37 mouse cellular contexts compared by ENCODE assay signal in the genomic region with DNA sequence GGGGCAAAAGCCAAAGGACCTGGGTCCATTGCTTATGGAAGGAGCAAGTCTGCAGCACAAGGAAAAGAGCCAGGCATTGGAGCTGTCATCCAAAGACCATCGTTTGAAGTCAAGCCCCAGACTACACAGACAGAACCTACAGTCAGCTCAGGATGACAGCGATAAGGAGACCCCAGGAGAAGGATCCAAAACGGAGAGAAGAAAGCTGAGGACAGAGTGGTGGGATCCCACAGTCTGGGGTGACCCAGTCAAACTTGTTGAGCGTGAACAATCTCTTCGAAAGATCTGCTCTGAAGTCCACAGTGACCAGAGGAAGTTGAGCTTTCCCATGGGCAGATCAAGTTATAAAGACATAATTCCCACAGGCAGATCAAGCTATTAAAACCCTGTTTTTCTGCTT. TPM values are rescaled to one million over a fixed set of nuclear protein-coding genes. Genes with fewer than 3 reads are reported as not detected.
"Had no signal": no experiment of that assay in that cellular context is flagged by ENCODE, and none has a peak within 500 bp of the region (broad histone marks: within the 10 kb centered on the region; RNA-seq: fewer than 3 reads in every experiment).

No protein-coding gene starts in this region.

- H3K27ac ChIP-seq: limb, embryonic 10.5 days; limb, embryonic 12.5 days; limb, embryonic 13.5 days; limb, embryonic 15.5 days; liver, embryonic 12.5 days; liver, embryonic 13.5 days; liver, embryonic 14.5 days; liver, embryonic 15.5 days; lung, embryonic 15.5 days; macrophage; midbrain, embryonic 10.5 days; midbrain, embryonic 12.5 days; midbrain, embryonic 13.5 days; midbrain, embryonic 15.5 days had no signal

- H3K36me3 ChIP-seq: limb, embryonic 10.5 days; limb, embryonic 12.5 days; limb, embryonic 13.5 days; limb, embryonic 15.5 days; liver, embryonic 12.5 days; liver, embryonic 13.5 days; liver, embryonic 15.5 days; lung, embryonic 15.5 days; midbrain, embryonic 10.5 days; midbrain, embryonic 12.5 days; midbrain, embryonic 13.5 days; midbrain, embryonic 15.5 days had no signal

- H3K4me3 ChIP-seq: limb, embryonic 10.5 days; limb, embryonic 12.5 days; limb, embryonic 13.5 days; limb, embryonic 15.5 days; liver, embryonic 12.5 days; liver, embryonic 13.5 days; liver, embryonic 15.5 days; lung, embryonic 15.5 days; megakaryocyte, embryonic 14.5 days; midbrain, embryonic 10.5 days; midbrain, embryonic 12.5 days; midbrain, embryonic 13.5 days; midbrain, embryonic 15.5 days; myocyte had no signal

- DNase-seq: left cerebral cortex, postnatal 4 days; liver; liver, embryonic 13.5 days; liver, postnatal 0 days; lung, adult 18-20 months; lung, adult 2 months; lung, embryonic 14.5 days; lung, postnatal 10 days; lung, postnatal 14 days; lung, postnatal 36 days; lung, postnatal 4 days had no signal

- H3K9ac ChIP-seq: limb, embryonic 12.5 days; limb, embryonic 13.5 days; limb, embryonic 15.5 days; liver, embryonic 12.5 days; liver, embryonic 13.5 days; liver, embryonic 14.5 days; liver, embryonic 15.5 days; liver, postnatal 0 days; lung, embryonic 14.5 days; lung, embryonic 15.5 days; midbrain, embryonic 12.5 days; midbrain, embryonic 13.5 days; midbrain, embryonic 15.5 days had no signal

- H3K4me2 ChIP-seq: limb, embryonic 12.5 days; limb, embryonic 13.5 days; limb, embryonic 15.5 days; liver, embryonic 11.5 days; liver, embryonic 12.5 days; liver, embryonic 13.5 days; liver, embryonic 15.5 days; lung, embryonic 14.5 days; lung, embryonic 15.5 days; midbrain, embryonic 11.5 days; midbrain, embryonic 12.5 days; midbrain, embryonic 13.5 days; midbrain, embryonic 15.5 days had no signal

- H3K9me3 ChIP-seq: limb, embryonic 10.5 days; limb, embryonic 12.5 days; limb, embryonic 13.5 days; limb, embryonic 15.5 days; liver, embryonic 12.5 days; liver, embryonic 13.5 days; liver, embryonic 15.5 days; lung, embryonic 15.5 days; midbrain, embryonic 10.5 days; midbrain, embryonic 12.5 days; midbrain, embryonic 13.5 days; midbrain, embryonic 15.5 days had no signal

- H3K27me3 ChIP-seq: limb, embryonic 12.5 days; limb, embryonic 13.5 days; limb, embryonic 15.5 days; liver, embryonic 12.5 days; liver, embryonic 13.5 days; liver, embryonic 15.5 days; lung, embryonic 15.5 days; megakaryocyte, embryonic 14.5 days; midbrain, embryonic 12.5 days; midbrain, embryonic 13.5 days; midbrain, embryonic 15.5 days had no signal

- H3K4me1 ChIP-seq: limb, embryonic 10.5 days; limb, embryonic 12.5 days; limb, embryonic 13.5 days; limb, embryonic 15.5 days; liver, embryonic 12.5 days; liver, embryonic 13.5 days; liver, embryonic 15.5 days; lung, embryonic 15.5 days; megakaryocyte, embryonic 14.5 days; midbrain, embryonic 10.5 days; midbrain, embryonic 12.5 days; midbrain, embryonic 13.5 days; midbrain, embryonic 15.5 days had no signal

- ATAC-seq: liver, embryonic 12.5 days; liver, postnatal 0 days; lung, postnatal 0 days; midbrain, embryonic 13.5 days; midbrain, embryonic 15.5 days; midbrain, embryonic 16.5 days had no signal

RNA-seq across cellular contexts. Expression of a gene that starts 1.1 kb away (rescaled TPM):
- polyA plus RNA-seq: limb, embryonic 10.5 days; limb, embryonic 11.5 days; limb, embryonic 12.5 days; liver, adult 2 months; liver, embryonic 12.5 days; liver, embryonic 13.5 days; liver, embryonic 14.5 days; liver, embryonic 16.5 days; liver, postnatal 0 days; lung, adult 2 months; lung, embryonic 14.5 days; lung, embryonic 15.5 days; lung, embryonic 16.5 days; lung, postnatal 0 days; macrophage; midbrain, embryonic 10.5 days; midbrain, embryonic 12.5 days; myocyte had no signal

RNA-seq across cellular contexts. Expression of a gene that starts 57.2 kb away (rescaled TPM):
- polyA plus RNA-seq: limb, embryonic 10.5 days; limb, embryonic 11.5 days; limb, embryonic 12.5 days; limb, embryonic 13.5 days; limb, embryonic 14.5 days; limb, embryonic 15.5 days; liver, embryonic 11.5 days; liver, embryonic 12.5 days; liver, embryonic 13.5 days; liver, embryonic 14.5 days; liver, embryonic 15.5 days; liver, embryonic 16.5 days; liver, postnatal 0 days; lung, adult 2 months; lung, embryonic 14.5 days; lung, embryonic 15.5 days; lung, embryonic 16.5 days; lung, postnatal 0 days; macrophage; midbrain, embryonic 10.5 days; midbrain, embryonic 11.5 days; midbrain, embryonic 12.5 days; midbrain, embryonic 13.5 days; midbrain, embryonic 14.5 days; midbrain, embryonic 15.5 days; midbrain, embryonic 16.5 days; midbrain, postnatal 0 days; myocyte had no signal
